Mouse (Mus musculus) testis, postnatal 10 days (tissue): ENCODE results near the gene Mta3.

ENCODE experiments used
- DNase-seq: peaks from one replicate; pipeline ENCODE4 v3.0.0; 2021; ENCODE audit warnings: low spot score

Gene Mta3

DNA sequence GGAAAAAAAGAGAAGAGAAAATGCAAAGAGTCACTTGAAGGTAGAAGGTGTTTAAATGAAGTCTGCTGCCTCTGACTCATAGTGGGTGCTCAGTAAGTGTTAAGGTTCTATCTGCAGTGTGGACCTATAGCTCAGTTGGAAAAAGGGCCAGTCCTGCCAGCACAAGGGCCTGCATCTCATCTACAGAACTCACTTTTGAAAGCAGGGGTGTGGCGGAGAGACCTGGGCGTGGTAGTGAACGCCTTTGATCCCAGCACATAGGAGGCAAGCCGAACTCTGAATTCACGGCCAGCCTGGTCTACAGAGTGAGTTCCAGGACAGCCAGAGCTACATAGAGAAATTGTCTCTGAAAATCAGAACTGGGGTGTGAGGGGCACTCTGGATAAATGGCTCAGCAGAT lies 104.3 kb downstream of the Mta3 start:
- DNase-seq, result no peak

DNA sequence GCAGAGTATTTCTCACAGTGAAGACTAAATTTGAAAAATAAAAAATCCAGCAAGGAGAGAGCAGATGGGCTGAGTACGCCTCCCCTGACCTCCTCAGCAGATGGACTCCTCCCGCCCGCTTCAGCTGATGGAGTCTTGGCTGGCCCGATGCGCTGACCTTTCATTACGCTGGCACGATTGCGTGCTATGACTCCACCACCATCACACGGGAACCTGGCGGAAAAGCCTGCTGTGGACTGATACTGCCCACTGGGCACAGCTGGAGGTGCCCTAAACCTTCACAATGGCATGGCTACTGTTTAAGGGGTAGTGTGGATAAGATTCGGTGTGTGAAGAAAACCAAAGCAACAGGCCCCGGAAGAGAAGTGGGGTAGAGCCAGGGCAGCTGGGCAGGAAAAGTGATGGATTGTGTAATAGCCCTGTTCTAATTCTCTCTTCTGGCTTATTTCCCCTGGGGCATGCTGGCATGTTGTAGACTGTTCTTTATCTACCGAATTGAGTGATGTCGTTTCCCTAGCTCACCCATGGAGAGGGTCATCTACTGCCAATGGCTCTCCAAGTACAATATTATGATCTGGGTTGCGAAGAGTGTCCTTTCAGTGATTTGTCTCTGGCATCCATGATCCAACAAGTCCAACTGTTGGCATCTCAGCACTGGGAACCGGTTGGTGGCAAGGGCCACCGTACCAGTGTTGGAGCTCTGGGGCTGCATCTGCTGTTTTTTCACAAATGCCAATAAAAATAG lies 106.4 kb downstream of the Mta3 start:
- no peak for DNase-seq

DNA sequence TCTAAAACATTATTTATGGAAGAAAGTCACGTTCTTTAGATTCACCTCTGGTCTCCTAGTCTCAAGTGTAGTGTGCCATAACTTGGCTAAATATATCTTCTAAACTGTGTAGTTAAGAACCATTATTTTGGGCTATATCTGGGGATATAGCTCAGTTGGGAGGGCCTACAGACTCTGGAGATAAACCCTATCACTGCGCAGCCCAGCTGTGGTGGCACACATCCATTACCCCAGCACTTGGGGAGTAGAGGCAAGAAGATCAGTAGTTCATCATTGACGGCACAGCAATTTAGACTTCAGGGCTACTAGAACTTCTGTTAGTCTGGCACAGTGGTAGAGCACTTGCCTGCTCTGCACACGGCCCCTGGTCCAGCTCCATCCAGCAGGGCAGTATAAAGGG lies 107.1 kb downstream of the Mta3 start:
- no peak for DNase-seq

DNA sequence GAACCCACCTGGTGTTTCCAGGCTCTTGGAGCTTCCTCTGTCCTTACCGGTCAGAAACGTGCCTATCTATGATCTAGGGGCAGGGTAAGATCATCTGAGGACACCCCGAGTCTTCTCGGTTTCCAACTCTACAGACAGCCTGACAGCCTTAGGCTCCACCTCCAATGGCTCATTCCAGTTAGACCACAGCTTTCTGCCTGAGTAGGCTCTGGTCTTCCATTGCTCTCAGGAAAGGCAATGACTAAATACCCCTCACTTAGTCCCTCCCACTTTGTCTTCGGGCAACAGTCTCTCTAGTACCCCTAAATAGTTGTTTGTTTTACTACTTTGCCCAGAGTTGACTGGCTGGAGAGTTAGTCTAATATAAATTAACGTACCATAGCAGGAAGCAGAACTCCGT lies 111.0 kb downstream of the Mta3 start:
- DNase-seq, result no peak

DNA sequence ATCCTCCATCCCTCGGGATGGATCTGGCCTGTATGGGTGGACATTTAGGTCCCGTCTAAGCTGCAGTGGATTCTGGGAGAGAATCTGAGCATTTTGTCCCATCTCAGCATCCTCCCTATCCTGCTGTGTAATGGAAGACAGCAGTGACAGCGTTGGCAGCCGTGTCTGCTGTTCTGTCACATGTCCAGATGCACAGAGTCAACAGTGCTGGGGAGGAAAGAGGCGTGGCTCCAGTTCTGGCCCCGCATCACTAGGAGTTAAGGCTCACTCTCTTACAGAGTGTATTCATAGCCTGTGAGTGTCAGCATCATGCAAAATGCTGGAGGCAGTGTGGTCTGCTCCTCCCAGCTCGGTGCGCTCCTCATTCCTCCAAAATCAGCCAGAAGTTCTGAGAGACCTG lies 113.5 kb downstream of the Mta3 start:
- no peak for DNase-seq

DNA sequence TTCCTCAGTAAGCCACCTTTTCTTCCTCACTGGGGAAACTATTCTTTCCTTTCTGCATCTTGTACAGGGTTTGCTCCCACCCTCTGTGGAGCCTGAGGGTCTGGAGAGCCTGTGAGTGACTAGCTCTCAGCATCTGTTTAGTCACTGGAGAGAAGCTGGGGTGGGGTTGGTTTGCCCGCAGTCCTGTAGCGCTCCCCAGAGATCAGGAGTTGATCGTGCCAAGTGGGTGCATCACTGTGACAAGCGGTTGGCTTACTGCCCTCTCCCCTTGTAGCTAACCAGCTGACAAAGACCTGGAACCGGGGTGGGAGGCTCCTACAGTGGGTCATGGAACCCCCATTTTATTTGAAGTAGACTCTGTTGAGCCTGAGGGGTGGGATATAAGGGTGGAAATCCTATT lies 114.7 kb downstream of the Mta3 start:
- no peak for DNase-seq

DNA sequence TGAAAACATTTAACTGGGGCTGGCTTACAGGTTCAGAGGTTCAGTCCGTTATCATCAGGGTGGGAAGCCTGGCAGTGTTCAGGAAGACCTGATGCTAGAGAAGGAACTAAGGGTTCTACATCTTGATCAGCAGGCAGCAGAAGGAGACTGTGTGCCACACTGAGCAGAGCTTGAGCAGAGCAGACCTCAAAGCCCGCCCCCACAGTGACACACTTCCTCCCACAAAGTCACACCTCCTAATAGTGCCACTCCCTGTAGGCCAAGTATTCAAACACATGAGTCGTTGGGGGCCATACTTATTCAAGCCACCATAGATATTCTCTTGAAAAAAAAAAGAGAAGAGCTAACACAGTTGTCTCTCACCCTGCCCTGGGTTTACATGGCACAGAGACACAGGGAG lies 115.9 kb downstream of the Mta3 start:
- DNase-seq, result no peak

DNA sequence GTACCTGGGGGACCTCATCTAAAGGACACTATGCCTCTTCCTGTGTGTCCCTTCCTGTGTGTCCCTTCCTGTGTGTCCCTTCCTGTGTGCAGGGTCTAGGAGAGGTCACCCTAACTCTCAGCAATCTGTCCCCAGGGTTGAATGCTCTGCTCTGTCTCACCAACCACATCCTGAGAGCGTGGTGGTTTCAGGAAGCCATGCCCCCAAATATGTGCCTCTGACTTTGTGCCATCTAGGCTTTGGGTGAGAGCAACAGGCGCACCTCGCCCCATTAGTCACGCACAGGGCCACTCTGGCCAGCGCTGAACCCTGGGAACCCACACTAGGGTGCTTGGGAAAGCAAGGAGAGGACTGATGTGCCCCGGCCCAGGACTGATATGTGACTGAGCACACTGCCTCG lies 117.9 kb downstream of the Mta3 start:
- no peak for DNase-seq

DNA sequence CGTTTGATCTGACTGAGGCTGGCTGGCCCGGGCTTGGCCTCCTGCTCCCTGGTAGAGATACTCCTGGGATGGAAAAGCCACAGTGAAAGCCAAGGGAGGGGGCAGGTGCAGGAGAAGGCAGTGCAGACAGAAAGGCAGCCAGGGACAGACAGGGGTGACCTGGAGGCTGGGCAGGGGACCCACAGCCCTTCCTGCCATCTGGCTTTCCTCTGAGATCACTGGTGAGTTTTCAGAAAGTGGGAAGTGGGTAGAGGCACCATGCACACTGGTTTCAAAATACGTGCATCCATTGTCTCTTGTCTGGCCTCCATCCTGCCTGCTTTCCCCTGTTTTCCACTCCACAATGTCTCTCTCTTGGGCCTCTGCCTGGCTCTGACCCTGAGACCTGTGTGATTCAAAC lies 123.4 kb downstream of the Mta3 start:
- no peak for DNase-seq

DNA sequence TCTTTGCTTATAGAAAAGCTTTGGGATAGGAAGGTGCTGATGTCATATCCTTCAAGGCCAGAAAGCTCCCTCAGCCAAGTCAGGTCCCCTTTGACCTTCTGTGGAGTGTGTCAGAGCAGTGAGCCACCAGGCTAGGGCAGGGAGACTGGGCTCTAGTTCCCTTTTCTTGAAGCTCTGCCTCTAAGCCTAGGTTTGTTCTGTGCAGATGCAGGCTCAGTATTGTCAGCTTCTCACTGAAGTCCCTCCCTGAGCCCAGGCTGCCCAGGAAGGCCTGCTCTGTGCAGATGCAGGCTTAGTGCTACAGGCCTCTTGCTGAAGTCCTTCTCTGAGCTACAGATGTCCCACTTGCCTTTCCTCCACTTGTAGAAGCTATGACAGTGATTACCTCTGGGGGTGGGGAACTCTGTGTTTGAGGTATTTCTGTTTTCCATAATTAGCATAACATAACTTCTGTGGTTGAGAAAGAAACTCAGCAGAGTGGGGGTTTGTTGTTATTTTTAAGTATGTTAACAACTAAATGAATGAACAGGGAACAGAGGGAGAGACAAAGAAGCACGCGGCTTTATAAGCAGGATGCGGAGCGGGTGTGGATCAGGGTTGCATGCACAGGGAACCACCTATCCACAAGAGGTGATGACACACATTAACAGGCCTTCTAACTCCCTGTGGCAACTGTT lies 124.8 kb downstream of the Mta3 start:
- no peak for DNase-seq

DNA sequence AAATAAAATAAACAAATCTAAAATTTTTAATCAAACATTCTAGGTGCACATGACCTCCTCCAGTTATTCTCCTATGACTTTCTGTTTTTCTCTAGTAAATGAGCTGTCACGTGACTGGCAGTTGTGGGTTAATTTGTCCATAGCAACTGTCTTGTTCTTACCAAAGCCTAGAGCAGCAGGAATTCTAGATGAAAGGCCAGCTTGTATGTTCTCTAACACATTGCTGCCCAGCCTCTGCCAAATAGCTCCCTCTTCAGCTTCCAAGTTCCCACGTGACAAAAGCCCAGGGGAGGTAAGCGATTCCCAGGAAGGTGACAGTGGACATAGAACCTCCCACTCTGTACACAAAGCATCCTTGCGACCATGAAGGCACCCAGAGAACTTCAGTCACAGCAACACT lies 128.2 kb downstream of the Mta3 start:
- no peak for DNase-seq

DNA sequence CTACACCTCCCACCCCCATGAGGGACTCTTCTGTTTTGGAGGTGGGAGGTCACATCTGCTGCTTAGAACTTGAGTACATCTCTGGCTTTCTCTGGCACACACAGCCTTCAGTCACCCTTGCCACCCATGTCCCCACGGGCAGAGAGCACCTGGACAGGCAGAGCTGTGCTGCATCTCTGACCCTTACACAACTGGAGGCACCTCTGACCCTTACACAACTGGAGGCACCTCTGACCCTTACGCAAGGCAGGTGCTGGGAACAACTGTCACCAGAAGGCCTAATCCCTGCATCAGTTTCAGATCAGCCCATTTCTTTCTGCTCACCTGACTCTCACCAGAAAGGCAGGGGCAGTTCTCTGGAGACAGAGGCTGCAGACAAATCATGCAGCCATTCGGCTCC lies 130.1 kb downstream of the Mta3 start:
- DNase-seq, result no peak

DNA sequence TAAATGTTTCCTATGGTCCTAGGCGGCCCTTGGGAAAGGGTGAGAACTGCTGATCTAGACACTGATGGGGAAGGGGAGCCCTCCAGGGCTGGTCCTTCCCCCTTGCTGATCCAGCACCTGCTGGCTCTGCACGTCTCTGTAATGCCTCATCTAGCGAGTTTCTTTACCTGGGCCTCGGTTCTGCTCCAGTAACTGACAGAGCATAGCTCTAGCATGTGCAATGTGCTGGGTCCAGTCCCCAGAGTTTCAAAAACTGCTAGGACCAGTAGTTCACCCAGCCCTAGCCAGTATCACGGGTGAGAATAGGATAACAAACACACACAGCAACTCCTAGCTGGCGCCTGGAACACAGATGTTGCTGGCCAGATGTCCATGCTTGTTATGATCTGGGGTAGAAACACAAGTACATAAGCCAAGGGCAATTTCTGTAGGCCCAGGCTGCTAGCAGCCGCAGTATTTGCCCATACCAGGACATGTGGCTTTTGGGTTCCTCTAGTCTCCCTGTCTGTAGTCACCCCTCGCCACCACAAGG lies 131.8 kb downstream of the Mta3 start:
- no peak for DNase-seq

DNA sequence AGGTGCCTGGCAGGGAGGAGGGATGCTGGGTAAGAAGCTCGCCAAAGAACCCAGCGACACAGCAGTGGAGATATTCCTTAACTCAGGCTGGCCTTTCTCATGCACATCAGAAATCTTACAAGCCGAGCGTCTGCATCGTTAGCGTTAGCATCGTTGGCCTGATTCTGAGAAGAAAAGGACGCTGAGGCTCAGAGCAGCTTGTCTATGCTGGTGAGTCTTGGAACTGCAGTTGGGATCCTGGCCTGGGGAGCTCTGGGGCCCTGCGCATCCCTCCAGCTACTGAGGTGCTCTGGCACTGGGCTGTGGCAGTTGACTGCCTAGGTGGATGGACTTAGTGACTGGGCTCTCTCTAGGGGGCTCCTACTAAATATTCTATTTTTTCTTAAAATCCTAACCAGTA lies 133.2 kb downstream of the Mta3 start:
- DNase-seq, result no peak

DNA sequence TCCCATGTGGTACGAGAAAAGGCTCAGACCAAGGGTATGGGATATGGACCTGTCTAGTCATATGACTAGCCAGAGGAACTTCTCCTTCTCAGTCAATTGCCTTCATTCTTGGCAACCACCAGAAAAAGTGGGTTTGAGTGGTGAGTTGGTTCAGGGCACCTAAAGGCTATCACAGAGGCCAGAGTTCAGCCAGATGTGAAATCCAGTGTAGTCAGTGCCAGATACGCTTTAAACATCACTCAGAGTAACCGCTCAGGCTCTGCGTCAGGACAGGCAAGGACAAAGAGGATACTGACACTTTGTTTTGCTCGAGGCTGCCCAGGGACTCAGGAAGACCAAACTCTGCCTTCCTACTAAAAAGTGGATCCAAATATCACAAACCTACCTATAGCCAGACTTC lies 135.0 kb downstream of the Mta3 start:
- no peak for DNase-seq

DNA sequence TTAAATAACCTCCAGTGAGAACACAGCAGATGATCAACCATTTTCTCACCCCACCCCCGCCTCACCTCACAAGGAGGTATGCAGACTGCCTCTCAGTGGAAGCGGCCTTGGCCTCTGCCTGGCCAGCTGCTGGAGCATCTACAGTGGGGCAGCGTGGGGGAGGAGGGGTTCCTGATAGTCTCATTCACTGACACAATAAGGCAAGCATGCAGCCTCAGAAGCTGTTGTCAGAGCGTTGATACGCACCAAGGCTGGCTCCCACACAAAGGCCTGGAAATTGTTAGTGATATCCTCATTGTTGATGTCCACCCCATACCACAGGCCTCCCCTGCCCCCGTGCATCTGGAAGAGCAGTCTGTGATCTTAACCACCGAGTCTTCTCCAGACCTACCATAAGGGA lies 137.8 kb downstream of the Mta3 start:
- peak; percentile 77 for DNase-seq

DNA sequence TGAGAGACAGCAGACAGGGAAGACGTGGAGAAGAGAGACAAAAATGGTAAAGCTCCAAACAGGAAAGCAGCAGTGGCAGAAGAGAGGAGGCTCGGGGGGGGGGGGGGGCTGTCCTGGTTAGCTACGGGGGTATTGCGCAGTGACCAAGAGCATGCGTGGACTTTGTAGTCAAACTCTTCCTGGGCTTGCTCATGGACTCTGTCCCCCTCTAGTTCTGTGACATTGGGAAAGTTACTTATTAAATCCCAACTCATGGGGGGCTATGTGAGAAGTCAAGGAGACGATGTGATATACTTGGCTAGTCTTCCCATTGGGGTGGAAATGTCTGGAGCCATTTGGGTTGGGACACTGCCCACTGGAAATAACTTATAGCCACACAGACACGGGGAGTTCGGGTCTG lies 139.6 kb downstream of the Mta3 start:
- no peak for DNase-seq

DNA sequence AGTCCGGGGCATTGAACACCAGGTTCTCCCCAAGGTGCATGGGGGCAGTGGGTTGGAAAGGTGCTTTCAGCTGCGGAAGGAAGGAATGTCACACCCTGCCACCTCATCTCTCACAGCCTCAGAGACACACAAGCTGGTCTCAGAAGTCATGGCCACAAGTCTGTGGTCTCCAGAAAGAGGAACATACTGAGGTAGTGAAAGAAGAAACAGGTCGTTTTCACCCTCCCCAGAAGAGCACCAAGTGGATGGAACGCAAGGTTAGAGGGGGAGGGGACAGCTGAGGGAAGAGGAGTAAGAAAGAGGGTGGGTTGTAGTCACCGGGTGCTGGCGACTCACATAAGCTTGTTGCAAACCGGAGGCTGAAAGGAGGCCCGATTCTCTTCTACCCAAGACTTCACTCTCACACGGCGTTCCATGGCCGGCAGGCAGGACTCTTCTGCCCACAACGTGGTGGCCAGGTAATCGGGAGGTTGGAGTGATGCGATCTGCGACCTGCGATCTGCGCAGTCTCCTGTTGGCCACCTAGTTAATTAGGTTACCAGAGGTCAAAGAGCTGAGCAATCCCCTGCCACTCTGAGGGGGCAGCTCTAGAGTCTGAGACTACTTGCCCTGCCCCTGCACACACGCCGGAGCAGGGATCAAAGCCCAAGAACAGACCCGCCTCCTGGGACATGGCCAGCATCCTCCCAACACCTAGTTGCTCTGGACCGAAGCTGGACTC lies 140.5 kb downstream of the Mta3 start:
- no peak for DNase-seq

DNA sequence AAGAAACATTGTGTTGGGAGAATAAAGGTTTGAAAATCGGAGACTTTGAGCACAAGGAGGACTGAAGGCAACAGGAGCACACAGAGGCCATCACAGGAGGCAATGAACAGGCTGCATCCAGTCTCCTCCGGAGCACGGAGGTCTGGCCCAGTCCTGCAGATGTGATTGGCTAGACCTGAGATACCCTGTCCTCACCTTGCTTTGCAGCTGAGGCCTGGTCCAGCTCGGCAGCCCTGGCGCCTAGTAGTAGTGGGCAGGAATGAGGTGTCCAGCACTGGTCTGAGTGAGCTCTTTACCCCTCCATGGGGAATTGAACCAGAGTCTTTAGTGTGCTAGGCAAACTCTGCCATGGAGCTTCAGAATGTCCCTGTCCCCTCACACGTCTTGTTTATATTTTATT lies 141.1 kb downstream of the Mta3 start:
- no peak for DNase-seq

DNA sequence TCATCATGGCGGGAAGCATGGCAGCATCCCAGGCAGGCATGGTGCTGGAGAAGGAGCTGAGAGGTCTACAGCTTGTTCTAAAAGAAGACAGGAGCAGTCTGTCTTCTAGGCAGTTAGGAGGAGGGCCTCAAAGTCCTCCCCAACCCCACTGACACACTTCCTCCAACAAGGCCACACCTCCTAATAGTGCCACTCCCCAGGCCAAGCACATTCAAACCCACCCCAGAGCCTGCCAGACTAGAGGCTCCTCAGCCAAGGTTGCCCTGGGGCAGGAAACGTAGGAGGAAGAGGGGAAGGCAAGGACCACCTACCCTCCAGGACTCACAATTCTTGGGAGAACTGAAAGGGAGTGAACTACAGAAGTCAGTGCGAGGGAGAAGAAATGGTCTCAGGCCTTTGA lies 141.9 kb downstream of the Mta3 start, which contains the start of gene Haao:
Gene Haao (minus strand): TSS at position 149 of the 400 bp plus-strand sequence.
- DNase-seq, result no peak

DNA sequence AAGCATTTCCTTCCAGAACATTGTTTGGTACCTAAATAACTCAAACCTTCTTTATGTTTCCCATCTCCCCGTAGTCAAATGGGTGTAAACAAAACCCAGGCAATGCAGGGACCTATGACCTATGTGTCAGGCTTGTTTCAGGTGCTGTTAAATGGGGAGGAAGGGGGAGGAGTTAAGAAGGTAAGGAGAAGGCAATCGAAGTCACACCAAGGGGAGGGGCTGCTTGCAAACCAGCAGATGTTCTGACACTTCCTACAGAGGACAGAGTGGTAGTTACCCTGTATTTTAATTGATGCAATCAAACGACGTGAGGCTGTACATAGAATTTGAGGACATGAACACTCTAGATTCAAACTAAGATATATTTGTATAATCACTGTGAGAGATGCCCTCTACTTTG lies 142.5 kb downstream of the Mta3 start:
- DNase-seq, result no peak

DNA sequence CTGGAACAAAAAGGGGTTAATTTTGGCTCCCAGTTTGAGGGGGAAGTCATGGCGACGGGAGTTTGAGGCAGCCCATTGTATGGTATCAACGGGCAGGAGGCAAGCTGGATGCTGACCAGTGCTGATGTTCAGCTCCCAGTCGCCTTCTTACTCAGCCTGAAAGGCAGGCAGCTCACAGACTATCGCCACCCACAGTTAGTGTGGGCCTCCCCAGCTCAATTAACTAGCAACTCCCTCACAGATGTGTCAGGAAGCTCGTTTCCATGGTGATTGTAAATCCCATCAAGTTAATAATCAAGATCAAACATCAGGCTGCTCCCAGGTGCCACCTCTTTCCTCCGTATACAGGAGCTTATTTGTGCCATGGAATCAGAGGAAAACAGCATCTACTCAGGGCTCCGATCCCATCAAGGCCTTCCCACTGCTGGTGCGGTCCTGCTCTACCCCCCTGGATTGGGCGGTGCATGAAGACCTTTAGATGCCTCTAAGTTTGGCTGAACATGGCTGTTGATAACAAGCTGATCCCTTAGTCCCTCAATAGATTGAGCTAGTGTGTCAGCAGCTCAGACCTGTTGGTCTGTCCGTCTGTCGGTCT lies 143.2 kb downstream of the Mta3 start:
- DNase-seq, result no peak

DNA sequence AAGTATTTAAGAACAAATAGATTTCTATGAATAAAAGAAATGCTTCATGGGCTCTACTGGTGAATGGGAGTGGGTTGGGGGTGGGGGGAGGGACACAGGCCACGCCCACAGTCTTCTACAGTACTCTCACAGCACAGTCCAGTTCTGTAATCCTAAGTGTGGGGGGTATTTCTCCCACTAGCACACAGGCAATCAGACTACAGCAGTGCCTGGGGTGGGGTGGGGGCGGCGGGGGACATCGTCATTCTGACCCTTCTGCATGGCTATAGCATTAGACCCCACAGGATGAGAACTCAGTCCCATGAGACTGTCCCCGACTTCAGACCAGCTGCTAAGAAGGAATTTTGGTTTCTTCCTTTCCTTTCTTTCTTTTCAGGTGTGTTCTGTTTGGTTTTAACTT lies 143.8 kb downstream of the Mta3 start:
- no peak for DNase-seq
